Mouse (Mus musculus): ENCODE results near the gene Dnmt1.

DNA sequence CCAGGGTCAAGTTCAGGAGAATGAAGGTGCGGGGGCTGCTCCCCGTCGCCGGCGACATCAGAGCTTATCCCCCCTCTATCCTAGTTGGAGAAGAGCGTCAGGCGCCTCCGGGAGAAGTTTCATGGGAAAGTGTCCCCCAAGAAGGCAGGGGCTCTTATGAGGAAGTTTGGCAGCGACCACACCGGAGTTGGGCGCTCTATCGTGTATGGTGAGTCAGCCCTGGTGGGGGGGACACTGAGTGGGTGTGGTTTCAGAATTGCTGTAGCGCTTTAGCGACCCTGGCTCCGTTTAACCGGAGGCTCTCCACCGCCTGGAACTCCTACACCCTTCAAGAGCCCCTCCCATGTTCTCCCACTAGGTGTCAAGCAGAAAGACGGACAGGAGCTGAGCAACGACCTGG, 90.4 kb downstream of the Dnmt1 start:
- TF ChIP-seq CTCF (IDR thresholded peaks at IDR 0.05) (no peak), POLR2A (IDR thresholded peaks at IDR 0.05; ENCODE audit: insufficient read depth, low read depth, low read length) (no peak)

All from heart, adult 2 months (tissue).